Mouse (Mus musculus) liver, postnatal 0 days (tissue): ENCODE results near the gene Cadm4.

Experiments
- CTCF ChIP-seq: sonication (generic); IDR thresholded peaks from 2 replicates; pipeline ENCODE4 v1.5.1; 2016; ENCODE audit warnings: antibody characterized with exemption, low read depth
- EP300 ChIP-seq: IDR thresholded peaks from 2 replicates; pipeline ENCODE4 v1.6.1; 2016; ENCODE audit warnings: antibody characterized with exemption, low read depth, mild to moderate bottlenecking

- TF ChIP-seq CTCF = no peak
- no peak for TF ChIP-seq EP300
Measured at GRCm38 (mm10) chr7:24529580-24529979, 47.8 kb downstream of the Cadm4 start.
